ENCODE assay signal across 9 mouse cellular contexts in genomic region chr15:103358278-103359121, GRCm38 (mm10). TPM values are rescaled to one million over a fixed set of nuclear protein-coding genes. Genes with fewer than 3 reads are reported as not detected.
DNase-seq lines count a peak whose midpoint lies in the region; TF ChIP-seq lines count a peak whose summit lies in the region.
"Had no signal": no experiment of that assay in that cellular context is flagged by ENCODE, and none has a peak within 500 bp of the region (broad histone marks: within the 10 kb centered on the region; RNA-seq: fewer than 3 reads in every experiment).

No protein-coding gene starts in this region.

- H3K4me1 ChIP-seq in kidney, adult 2 months (ENCODE audit: control insufficient read depth, insufficient read depth, low read length), result peaks cover 3% of the 10 kb centered on the region; the same call in 1 of the 2 replicates
- H3K4me1 ChIP-seq in cerebellum, adult 2 months (ENCODE audit: control insufficient read depth, insufficient read depth, low read length), result peaks cover 28% of the 10 kb centered on the region

- TF ChIP-seq CTCF in kidney, adult 2 months (conservative IDR thresholded peaks at IDR 0.05; ENCODE audit: insufficient read depth, insufficient read length, low read depth, low read length), result no peak
- no peak for TF ChIP-seq CTCF in cerebellum, adult 2 months (IDR thresholded peaks at IDR 0.05; ENCODE audit: borderline replicate concordance, insufficient read depth, low read depth, low read length)

- no peaks in the 10 kb centered on the region for H3K27me3 ChIP-seq in kidney, adult 2 months (replicated peaks; ENCODE audit: control insufficient read depth, insufficient read depth, low read length)
- no peaks in the 10 kb centered on the region for H3K27me3 ChIP-seq in cerebellum, adult 2 months (ENCODE audit: control insufficient read depth, insufficient read depth, low read length)

- no peak overlapping the region for H3K4me3 ChIP-seq in kidney, adult 2 months (ENCODE audit: insufficient read depth, low read depth, low read length)
- no peak overlapping the region for H3K4me3 ChIP-seq in macrophage (ENCODE audit: inconsistent target)
- no peak overlapping the region for H3K4me3 ChIP-seq in cerebellum, adult 2 months (replicated peaks; ENCODE audit: insufficient read depth, low read depth, low read length)

- H3K36me3 ChIP-seq in kidney, adult 2 months (ENCODE audit: control insufficient read depth, insufficient read depth, low read length), result no peaks in the 10 kb centered on the region
- peaks cover 38% of the 10 kb centered on the region for H3K36me3 ChIP-seq in macrophage (ENCODE audit: inconsistent target)

- intact Hi-C loops in heart, postnatal 10 days (cut with DNase I), result no loop called here

- H3K27ac ChIP-seq in kidney, adult 2 months (ENCODE audit: insufficient read depth, low read depth, low read length), result peak overlapping the region; percentile 47; the same call in 1 of the 2 replicates
- peak overlapping the region; percentile 88 for H3K27ac ChIP-seq in macrophage
- H3K27ac ChIP-seq in cerebellum, adult 2 months (ENCODE audit: insufficient read depth, low read length), result no peak overlapping the region

- WGBS in kidney, adult 2 months, result 62% methylated on average over 4 of the region's 4 CpGs
- WGBS in macrophage (ENCODE audit: missing documents), result 33% methylated on average over 4 of the region's 4 CpGs
- 78% methylated on average over 4 of the region's 4 CpGs for WGBS in cerebellum, adult 2 months

- TF ChIP-seq POLR2A in kidney, adult 2 months (IDR thresholded peaks at IDR 0.05; ENCODE audit: low read depth, low read length), result no peak
- TF ChIP-seq POLR2A in cerebellum, adult 2 months (IDR thresholded peaks at IDR 0.05; ENCODE audit: borderline replicate concordance, insufficient read depth, low read length), result no peak

- H3K79me2 ChIP-seq in macrophage (ENCODE audit: inconsistent target), result peaks cover 69% of the 10 kb centered on the region

- DNase-seq in kidney, adult 2 months, result peak; percentile 46
- no peak for DNase-seq in kidney, adult 18-20 months
- peak; percentile 75 for DNase-seq in adrenal gland, adult 8-10 months
- peak; percentile 59 to 65 for DNase-seq in heart, postnatal 10 days
- DNase-seq in cerebellum, adult 2 months, result no peak
- no peak for DNase-seq in right cerebral cortex, postnatal 25 days
- DNase-seq in layer of hippocampus, adult 11-12 months (ENCODE audit: low spot score), result no peak

RNA-seq across cellular contexts. Expression of gene Itga5, which starts 8.1 kb away (rescaled TPM):
- polyA plus RNA-seq in kidney, adult 2 months (2012; rRNA removed), result 9.3 and 9.7 TPM in 2 replicates
- 10 to 100 TPM; 29.5 to 36.7 (median 34.0) TPM for total RNA-seq in adrenal gland, adult 8-10 months (2022)
- 100 to 1,000 TPM in 1 of 2 experiments, 10 to 100 TPM in 1; 89.4 to 101 TPM for total RNA-seq in heart, postnatal 10 days (2021)
- total RNA-seq in macrophage (2018; cell fraction: chromatin; rRNA removed), result 1,000 to 10,000 TPM in 11 of 26 experiments, 100 to 1,000 TPM in 15; 166 to 3,228 (median 638) TPM
- total RNA-seq in macrophage (2018; cell fraction: cytosol; rRNA removed), result 100 to 1,000 TPM in 9 of 26 experiments, 10 to 100 TPM in 17; 29.3 to 430 (median 82.6) TPM
- total RNA-seq in macrophage (2018; cell fraction: nucleus; rRNA removed), result 1,000 to 10,000 TPM in 2 of 26 experiments, 100 to 1,000 TPM in 23, 10 to 100 TPM in 1; 94.1 to 1,525 (median 507) TPM
- polyA plus RNA-seq in macrophage (2018), result 24.4 to 49.9 TPM (median 30.3 TPM) in 3 replicates
- polyA plus RNA-seq in cerebellum, adult 2 months (2012; rRNA removed), result 1.6 TPM in 2 replicates

RNA-seq across cellular contexts. Expression of gene Zfp385a, which starts 18.6 kb away (rescaled TPM):
- polyA plus RNA-seq in kidney, adult 2 months (2012; rRNA removed), result 5.2 and 6.1 TPM in 2 replicates
- 10 to 100 TPM; 13.4 to 21.9 (median 19.1) TPM for total RNA-seq in adrenal gland, adult 8-10 months (2022)
- total RNA-seq in heart, postnatal 10 days (2021), result 10 to 100 TPM; 24.3 to 26.2 TPM
- 10 to 100 TPM; 10.2 to 43.2 (median 26.3) TPM for total RNA-seq in macrophage (2018; cell fraction: chromatin; rRNA removed)
- total RNA-seq in macrophage (2018; cell fraction: cytosol; rRNA removed), result 10 to 100 TPM; 50.8 to 93.1 (median 78.8) TPM
- 10 to 100 TPM; 21.9 to 59.1 (median 37.0) TPM for total RNA-seq in macrophage (2018; cell fraction: nucleus; rRNA removed)
- 38.1 to 73.9 TPM (median 63.3 TPM) in 3 replicates for polyA plus RNA-seq in macrophage (2018)
- polyA plus RNA-seq in cerebellum, adult 2 months (2012; rRNA removed), result 91.4 and 96.6 TPM in 2 replicates

RNA-seq across cellular contexts. Expression of gene Gpr84, which starts 48.1 kb away (rescaled TPM):
- 0.13 TPM in 1 of 2 replicates, not detected in the other for polyA plus RNA-seq in kidney, adult 2 months (2012; rRNA removed)
- not detected for total RNA-seq in adrenal gland, adult 8-10 months (2022)
- not detected for total RNA-seq in heart, postnatal 10 days (2021)
- 10 to 100 TPM in 3 of 26 experiments, 1 to 10 TPM in 20, under 1 TPM in 2, not detected in 1; 0.55 to 12.0 (median 5.2) TPM for total RNA-seq in macrophage (2018; cell fraction: chromatin; rRNA removed)
- total RNA-seq in macrophage (2018; cell fraction: cytosol; rRNA removed), result 10 to 100 TPM in 20 of 26 experiments, 1 to 10 TPM in 6; 1.4 to 72.5 (median 17.4) TPM
- 10 to 100 TPM in 23 of 26 experiments, 1 to 10 TPM in 2, not detected in 1; 3.5 to 71.3 (median 23.9) TPM for total RNA-seq in macrophage (2018; cell fraction: nucleus; rRNA removed)
- 0.93 to 14.5 TPM (median 3.7 TPM) in 3 replicates for polyA plus RNA-seq in macrophage (2018)
- 0.43 and 0.62 TPM in 2 replicates for polyA plus RNA-seq in cerebellum, adult 2 months (2012; rRNA removed)
- total RNA-seq: adrenal gland, adult 18-20 months had no signal

Comparison
In these comparisons a context has a peak if more than half of its experiments do, and no peak if none do; other contexts are left out.
1. DNase-seq: peak in kidney, adult 2 months (single experiment), adrenal gland, adult 8-10 months (single experiment) and heart, postnatal 10 days (2 of 2); none in kidney, adult 18-20 months (single experiment), cerebellum, adult 2 months (0 of 2), right cerebral cortex, postnatal 25 days (single experiment) and layer of hippocampus, adult 11-12 months (single experiment).